Mouse (Mus musculus) heart, adult 2 months (tissue): ENCODE results near the gene Plaur.

Source experiments
- CTCF ChIP-seq: fragments of 200-600 bp; IDR thresholded peaks from 2 replicates; pipeline ENCODE4 v1.8.1; 2022; ENCODE audit warnings: antibody characterized with exemption, mild to moderate bottlenecking, moderate library complexity
- POLR2A ChIP-seq: fragments of 200-500 bp; IDR thresholded peaks from 2 replicates; pipeline ENCODE4 v1.6.1; 2011; ENCODE audit warnings: mild to moderate bottlenecking, low read depth, low read length, control low read depth; ENCODE audit not compliant: insufficient read depth

GRCm38 (mm10) chr7:24457726-24458370 lies 4.4 kb upstream of the Plaur start:
- TF ChIP-seq CTCF (no peak), POLR2A (no peak)
